Mouse (Mus musculus): ENCODE results near the gene Tead3.

DNA sequence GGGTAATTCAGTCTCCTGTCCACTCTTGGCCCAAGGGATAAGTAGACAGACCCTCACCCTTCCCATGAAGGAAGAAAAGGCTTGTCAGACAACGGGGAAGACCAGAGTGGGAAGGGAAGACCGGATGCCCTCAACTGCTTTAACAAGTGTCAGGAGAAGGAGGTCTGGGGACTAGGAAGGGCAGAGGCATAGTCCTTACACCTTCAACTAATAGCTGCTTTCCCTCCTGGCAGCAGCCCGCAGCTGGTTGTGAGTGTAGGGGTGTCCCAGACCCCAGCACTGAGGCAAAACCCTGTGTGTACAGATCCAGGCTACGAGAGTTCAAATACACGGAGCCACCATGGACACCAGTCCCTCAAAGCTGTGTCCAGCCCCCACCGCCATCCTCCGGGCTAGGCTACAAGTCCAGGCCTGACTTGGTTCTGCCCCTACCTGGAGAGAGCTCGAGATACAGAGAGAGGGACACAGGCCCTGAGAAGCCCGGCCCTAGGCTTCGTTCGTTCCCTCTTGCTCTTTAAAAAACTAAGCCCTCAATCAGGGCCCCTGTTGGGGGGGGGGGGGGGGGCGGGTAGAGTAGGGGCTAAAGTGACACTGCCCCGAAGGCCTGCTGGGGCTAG, 1.2 kb downstream of the Tead3 start:
- no peak for TF ChIP-seq EP300 (IDR thresholded peaks at IDR 0.05)
- TF ChIP-seq CTCF (IDR thresholded peaks at IDR 0.05) = no peak

All from lung, postnatal 0 days (tissue).